Mouse (Mus musculus) stomach, postnatal 0 days (tissue): Measurements from ENCODE around the gene Jph4.

Experiments
- CTCF ChIP-seq: IDR thresholded peaks from 2 replicates; pipeline ENCODE4 v1.5.1; 2016; ENCODE audit warnings: antibody characterized with exemption, low read depth, mild to moderate bottlenecking, moderate library complexity
- EP300 ChIP-seq: optimal IDR thresholded peaks from 2 replicates; pipeline ENCODE3; 2016; ENCODE audit warnings: antibody characterized with exemption

DNA sequence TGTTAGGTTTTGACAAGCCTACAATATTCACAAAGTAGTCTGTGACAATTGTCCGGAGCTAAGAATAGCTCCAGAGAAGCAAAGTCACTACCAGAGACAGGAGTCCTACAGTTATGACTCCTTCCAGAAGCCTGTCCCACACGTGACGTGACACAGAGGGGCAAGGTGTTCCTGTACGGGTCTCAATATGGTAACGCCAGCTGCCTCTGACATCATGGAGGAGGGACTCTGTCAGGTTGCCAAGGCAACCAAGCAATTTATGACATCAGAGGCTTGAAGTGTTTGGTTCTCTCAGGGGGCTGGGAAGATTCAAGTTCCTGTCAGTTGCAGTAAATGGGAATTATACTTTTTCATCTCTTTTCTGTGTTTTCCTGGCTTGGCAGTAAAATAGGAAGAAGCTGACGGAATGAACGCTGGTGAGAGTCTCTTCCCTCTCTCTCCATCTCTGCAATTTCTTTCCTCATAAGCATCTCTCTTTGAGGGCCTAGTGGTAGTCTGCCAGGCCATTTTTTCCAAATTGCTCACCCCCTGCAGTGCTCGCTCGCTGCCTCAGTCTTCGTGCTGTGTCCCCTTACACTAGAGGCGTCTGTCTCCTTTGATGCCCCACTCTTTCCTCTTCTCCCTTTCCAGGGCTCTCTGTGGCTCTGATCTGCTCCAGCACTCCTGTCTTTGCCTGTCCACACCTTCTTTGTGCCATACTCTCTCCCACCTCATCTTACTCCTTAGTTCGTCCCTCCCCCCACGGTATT is 27.4 kb downstream of the Jph4 start:
- TF ChIP-seq EP300 (no peak), CTCF (no peak)
